Mouse (Mus musculus): ENCODE data around the gene Slc1a5.

Slc1a5 gene

GRCm38 (mm10) chr7:16763463-16764218 lies 17.5 kb upstream of the Slc1a5 start:
- ChIA-PET CTCF (no interaction called here), POLR2A (interaction anchor here in 2 of 4 experiments (1.1 to 1.4 kb wide), 2 partner anchors 18 to 21 kb away, joined by 3 to 5 read pairs (median 4); partner anchors contain the start of gene Slc1a5 (in 2 of the 2))

GRCm38 (mm10) chr7:16766443-16766842 lies 14.7 kb upstream of the Slc1a5 start:
- ChIA-PET POLR2A (interaction anchor here in 3 of 4 experiments (0.6 to 3.3 kb wide), 14 partner anchors 9 to 29 kb away, joined by 3 to 15 read pairs (median 4); partner anchors contain the start of genes Slc1a5 (in 2 of the 3) and Ap2s1 (in 1 of the 3)), CTCF (interaction anchor here in 1 of 4 experiments (1.5 kb wide), 1 partner anchor 20 kb away, joined by 7 read pairs; no protein-coding TSS in a partner anchor)

GRCm38 (mm10) chr7:16775888-16776287 lies 5.3 kb upstream of the Slc1a5 start:
- POLR2A ChIA-PET: interaction anchor here in 3 of 4 experiments (0.7 to 1.8 kb wide), 5 partner anchors 15 to 24 kb away, joined by 3 to 4 read pairs (median 3); no protein-coding TSS in a partner anchor
- CTCF ChIA-PET: no interaction called here

- CTCF ChIA-PET: interaction anchor here in 2 of 4 experiments (0.6 to 1.2 kb wide), 5 partner anchors 25 to 165 kb away, joined by 3 to 4 read pairs (median 3); partner anchors contain the start of gene Arhgap35 (in 1 of the 2)
- POLR2A ChIA-PET: interaction anchor here (0.6 to 9.6 kb wide), 55 partner anchors 8 to 494 kb away, joined by 3 to 84 read pairs (median 4); partner anchors contain the start of genes Ap2s1 (in 2 of the 4), Dact3 (in 2 of the 4), Ccdc9 (in 1 of the 4) and Gm42372 (in 1 of the 4)
Measured at GRCm38 (mm10) chr7:16780076-16780475, 1.1 kb upstream of the Slc1a5 start.

GRCm38 (mm10) chr7:16781555-16781815 lies 345 bp downstream of the Slc1a5 start:
- ChIA-PET POLR2A (interaction anchor here (0.6 to 9.6 kb wide), 60 partner anchors 8 to 496 kb away, joined by 3 to 84 read pairs (median 5); partner anchors contain the start of genes Dact3 (in 3 of the 4), Ap2s1 (in 2 of the 4), Prkd2 (in 2 of the 4) and Ccdc9 (in 1 of the 4)), CTCF (interaction anchor here in 2 of 4 experiments (0.9 kb wide), 2 partner anchors 36 to 114 kb away, joined by 3 read pairs; no protein-coding TSS in a partner anchor)

GRCm38 (mm10) chr7:16781816-16782554 lies 845 bp downstream of the Slc1a5 start:
- CTCF ChIA-PET: interaction anchor here in 3 of 4 experiments (0.8 to 0.9 kb wide), 3 partner anchors 10 to 113 kb away, joined by 3 to 6 read pairs (median 3); no protein-coding TSS in a partner anchor

GRCm38 (mm10) chr7:16782555-16783125 lies 1.5 kb downstream of the Slc1a5 start:
- ChIA-PET CTCF (interaction anchor here in 1 of 4 experiments (0.8 kb wide), 1 partner anchor 10 kb away, joined by 6 read pairs; no protein-coding TSS in a partner anchor), POLR2A (interaction anchor here in 3 of 4 experiments (0.6 to 9.6 kb wide), 38 partner anchors 9 to 497 kb away, joined by 3 to 84 read pairs (median 4); partner anchors contain the start of genes Dact3 (in 2 of the 3), Ap2s1 (in 1 of the 3), Strn4 (in 1 of the 3) and Tmem160 (in 1 of the 3))

More at GRCm38 (mm10) chr7:16781816-16782554, 845 bp downstream of the Slc1a5 start:
- POLR2A ChIA-PET: interaction anchor here (0.6 to 9.6 kb wide), 64 partner anchors 9 to 496 kb away, joined by 3 to 84 read pairs (median 4); partner anchors contain the start of genes Dact3 (in 3 of the 4), Ap2s1 (in 2 of the 4), Prkd2 (in 2 of the 4) and Ccdc9 (in 1 of the 4)

- ChIA-PET POLR2A (interaction anchor here in 3 of 4 experiments (0.6 to 9.6 kb wide), 35 partner anchors 10 to 497 kb away, joined by 3 to 84 read pairs (median 5); partner anchors contain the start of genes Ap2s1 (in 2 of the 3), Dact3 (in 2 of the 3) and Strn4 (in 1 of the 3)), CTCF (interaction anchor here in 2 of 4 experiments (0.8 to 2.0 kb wide), 3 partner anchors 14 to 112 kb away, joined by 3 to 7 read pairs (median 3); no protein-coding TSS in a partner anchor)
Measured at GRCm38 (mm10) chr7:16783224-16783688, 2.1 kb downstream of the Slc1a5 start.

GRCm38 (mm10) chr7:16783758-16784415 lies 2.7 kb downstream of the Slc1a5 start:
- POLR2A ChIA-PET: interaction anchor here (0.6 to 9.6 kb wide), 49 partner anchors 9 to 498 kb away, joined by 3 to 84 read pairs (median 4); partner anchors contain the start of genes Ap2s1 (in 3 of the 4), Dact3 (in 2 of the 4), Strn4 (in 2 of the 4) and Ccdc9 (in 1 of the 4)
- CTCF ChIA-PET: interaction anchor here in 2 of 4 experiments (0.8 to 2.0 kb wide), 3 partner anchors 13 to 111 kb away, joined by 3 to 7 read pairs (median 3); no protein-coding TSS in a partner anchor

- POLR2A ChIA-PET: interaction anchor here (0.5 to 9.6 kb wide), 65 partner anchors 9 to 759 kb away, joined by 3 to 84 read pairs (median 4); partner anchors contain the start of genes Ap2s1 (in 3 of the 4), Arhgap35 (in 2 of the 4), Dact3 (in 2 of the 4) and Ccdc9 (in 1 of the 4)
- CTCF ChIA-PET: interaction anchor here in 3 of 4 experiments (0.6 to 2.0 kb wide), 7 partner anchors 9 to 89 kb away, joined by 3 to 8 read pairs (median 3); partner anchors contain the start of gene Prkd2 (in 1 of the 3)
Measured at GRCm38 (mm10) chr7:16784498-16784976, 3.4 kb downstream of the Slc1a5 start.

- ChIA-PET CTCF (interaction anchor here in 2 of 4 experiments (0.5 to 0.9 kb wide), 2 partner anchors 37 to 91 kb away, joined by 3 to 5 read pairs; no protein-coding TSS in a partner anchor), POLR2A (interaction anchor here in 3 of 4 experiments (0.7 to 9.6 kb wide), 22 partner anchors 8 to 500 kb away, joined by 3 to 84 read pairs (median 5); no protein-coding TSS in a partner anchor)
Measured at GRCm38 (mm10) chr7:16785541-16786083, 4.5 kb downstream of the Slc1a5 start.

- CTCF ChIA-PET: interaction anchor here in 2 of 4 experiments (1.0 to 1.2 kb wide), 3 partner anchors 22 to 46 kb away, joined by 3 to 5 read pairs (median 4); no protein-coding TSS in a partner anchor
- POLR2A ChIA-PET: interaction anchor here (0.6 to 4.9 kb wide), 21 partner anchors 9 to 507 kb away, joined by 3 to 76 read pairs (median 4); partner anchors contain the start of genes Slc1a5 (in 3 of the 4), Ap2s1 (in 2 of the 4) and Dact3 (in 1 of the 4)
Measured at GRCm38 (mm10) chr7:16792316-16792715, 11.2 kb downstream of the Slc1a5 start.

GRCm38 (mm10) chr7:16793010-16793725 lies 12.0 kb downstream of the Slc1a5 start:
- ChIA-PET POLR2A (interaction anchor here (0.6 to 4.9 kb wide), 22 partner anchors 9 to 508 kb away, joined by 3 to 76 read pairs (median 4); partner anchors contain the start of genes Slc1a5 (in 3 of the 4), Ap2s1 (in 2 of the 4) and Dact3 (in 1 of the 4)), CTCF (interaction anchor here in 3 of 4 experiments (0.6 to 1.2 kb wide), 8 partner anchors 8 to 290 kb away, joined by 3 to 5 read pairs (median 3); partner anchors contain the start of gene Gng8 (in 1 of the 3))

- CTCF ChIA-PET: interaction anchor here in 2 of 4 experiments (0.9 to 1.3 kb wide), 5 partner anchors 49 to 97 kb away, joined by 3 to 6 read pairs (median 4); partner anchors contain the start of gene Gng8 (in 1 of the 2)
- POLR2A ChIA-PET: interaction anchor here in 3 of 4 experiments (0.6 to 4.9 kb wide), 17 partner anchors 9 to 47 kb away, joined by 3 to 76 read pairs (median 4); partner anchors contain the start of gene Slc1a5 (in 3 of the 3)
Measured at GRCm38 (mm10) chr7:16794886-16795285, 13.7 kb downstream of the Slc1a5 start.

All from embryonic stem cell, embryonic (primary cell).